Mouse (Mus musculus) liver, embryonic 14.5 days (tissue): Measurements from ENCODE around the gene Hist1h4j.
"Not testable (repeated sequence)": the region's sequence is repeated elsewhere in the genome, so short reads cannot be mapped to it uniquely, and the experiment has no call there.

Experiments used
- CTCF ChIP-seq: IDR thresholded peaks from 2 replicates; pipeline ENCODE4 v1.5.1; 2016; ENCODE audit warnings: antibody characterized with exemption, low read depth, control low read depth
- EP300 ChIP-seq: IDR thresholded peaks from 2 replicates; pipeline ENCODE4 v1.6.1; 2016; ENCODE audit warnings: antibody characterized with exemption, low read depth

DNA sequence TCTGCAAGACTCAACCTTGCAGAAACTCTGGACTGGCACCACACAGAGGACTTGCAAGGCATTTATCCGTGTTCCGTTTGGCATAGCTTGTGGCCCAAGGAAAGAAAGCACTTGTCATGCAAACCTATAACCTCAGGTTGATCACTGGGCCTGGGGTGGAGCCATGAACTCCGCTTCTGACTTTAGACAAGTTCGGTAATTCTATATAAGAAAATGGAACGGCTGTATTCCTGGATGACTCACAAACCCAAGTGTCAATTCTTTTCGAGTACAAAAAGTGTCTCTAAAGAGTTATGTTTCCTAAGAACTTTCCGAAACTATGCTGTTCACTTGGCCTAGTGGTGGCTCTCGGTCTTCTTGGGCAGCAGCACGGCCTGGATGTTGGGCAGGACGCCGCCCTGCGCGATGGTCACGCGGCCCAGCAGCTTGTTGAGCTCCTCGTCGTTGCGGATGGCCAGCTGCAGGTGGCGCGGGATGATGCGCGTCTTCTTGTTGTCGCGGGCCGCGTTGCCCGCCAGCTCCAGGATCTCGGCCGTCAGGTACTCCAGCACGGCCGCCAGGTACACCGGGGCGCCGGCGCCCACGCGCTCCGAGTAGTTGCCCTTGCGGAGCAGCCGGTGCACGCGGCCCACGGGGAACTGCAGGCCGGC, 13.6 kb upstream of the Hist1h4j start:
- not testable (repeated sequence) for TF ChIP-seq CTCF, EP300
